Mouse (Mus musculus) ES-CJ7 (cell line): ENCODE measurements at regions not wholly inside any gene's neighbourhood (a gene's known extent, or its start where the extent isn't known, plus 50 kb on each side); places are given as distances from the start of the nearest gene placed in this dataset.

ENCODE experiments used
- DNase-seq: peaks from one replicate; pipeline ENCODE4 v3.0.0; 2011; ENCODE audit warnings: low read depth, low spot score

GRCm38 (mm10) chr10:8667244-8667643 is 148.6 kb upstream of the Ust start:
- no peak for DNase-seq

- DNase-seq, result no peak
These were observed 140.3 kb upstream of the Ust start for GRCm38 (mm10) chr10:8658934-8659294.

DNA sequence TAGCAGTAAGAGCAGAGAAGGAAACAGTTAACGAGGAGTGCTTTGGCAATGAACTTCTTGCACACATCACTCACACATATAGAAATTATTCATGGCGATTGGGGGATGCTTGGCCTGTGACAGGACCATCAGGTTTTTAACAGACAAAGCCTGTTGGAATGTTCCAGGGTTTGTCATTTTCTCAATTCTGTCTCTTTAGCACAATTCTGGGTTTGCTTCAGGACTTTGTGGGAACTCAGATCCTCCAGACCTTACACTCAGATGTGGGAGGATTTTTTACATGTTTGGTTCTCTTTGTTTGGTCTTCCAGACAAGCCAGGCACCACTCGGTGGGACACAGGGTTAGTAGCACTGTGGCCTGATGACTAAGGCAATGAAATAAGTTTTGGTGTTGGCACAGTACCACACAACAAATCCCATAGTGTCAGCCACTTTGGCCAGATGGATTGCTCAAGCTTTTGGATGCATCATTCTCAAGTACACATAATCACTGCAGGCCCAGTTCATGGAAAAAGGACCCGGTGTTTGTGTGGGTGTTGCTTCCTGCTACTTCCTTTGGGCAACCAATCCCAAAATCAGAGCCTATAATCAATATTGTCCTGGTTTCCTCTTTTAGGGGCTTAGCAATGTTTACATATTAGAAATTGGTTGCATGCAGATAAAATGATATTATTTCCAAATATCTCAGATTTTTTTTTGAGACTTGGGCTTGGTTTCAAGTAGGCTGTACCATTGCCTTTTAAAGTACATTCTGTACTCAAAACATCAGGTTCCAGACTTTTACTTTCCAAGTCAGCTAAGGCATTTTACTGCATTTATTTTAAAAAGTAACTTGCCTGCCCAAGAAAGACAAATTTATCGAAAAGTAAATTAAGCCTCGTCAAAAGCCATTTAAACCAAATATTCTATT is 139.7 kb upstream of the Ust start:
- DNase-seq, result no peak

GRCm38 (mm10) chr10:8657176-8658023 is 138.8 kb upstream of the Ust start:
- DNase-seq, result no peak

DNA sequence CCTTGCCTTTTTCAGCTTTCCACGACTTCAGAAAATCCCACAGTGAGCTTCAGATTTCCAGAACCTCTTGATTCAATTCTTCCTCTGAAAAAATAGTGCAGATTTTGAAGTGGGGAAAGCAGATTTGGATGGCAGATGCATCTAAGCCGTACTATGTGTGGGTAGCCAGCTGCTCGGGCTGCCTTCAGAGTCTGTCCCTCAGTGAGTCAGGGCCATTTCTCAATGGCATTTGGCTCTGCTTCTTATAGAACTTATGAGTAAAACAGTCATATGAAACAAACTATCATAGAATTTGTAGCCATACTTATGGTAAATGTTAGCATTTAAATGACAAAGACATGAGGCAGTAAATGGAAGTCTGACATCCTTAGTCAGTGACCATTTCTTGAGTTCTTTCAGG is 135.0 kb upstream of the Ust start:
- DNase-seq, result no peak

DNA sequence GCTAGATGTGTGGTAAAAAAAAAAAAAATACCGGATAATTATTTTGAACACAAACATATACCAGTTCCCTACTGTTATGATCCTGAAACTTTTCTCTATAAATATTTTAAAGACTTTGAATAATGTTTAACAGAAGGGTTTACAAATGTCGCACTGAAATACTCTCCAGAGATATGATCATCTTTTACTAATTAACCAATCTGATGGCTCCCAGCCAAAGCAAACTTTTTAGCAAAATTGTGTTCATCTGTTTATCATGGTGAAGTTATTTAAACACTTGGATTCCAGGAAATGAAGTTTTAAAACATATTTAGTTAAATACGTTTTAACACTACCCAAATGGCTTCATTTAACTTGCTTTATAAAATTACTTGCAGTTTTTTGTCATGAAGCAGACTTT is 123.6 kb upstream of the Ust start:
- no peak for DNase-seq

DNA sequence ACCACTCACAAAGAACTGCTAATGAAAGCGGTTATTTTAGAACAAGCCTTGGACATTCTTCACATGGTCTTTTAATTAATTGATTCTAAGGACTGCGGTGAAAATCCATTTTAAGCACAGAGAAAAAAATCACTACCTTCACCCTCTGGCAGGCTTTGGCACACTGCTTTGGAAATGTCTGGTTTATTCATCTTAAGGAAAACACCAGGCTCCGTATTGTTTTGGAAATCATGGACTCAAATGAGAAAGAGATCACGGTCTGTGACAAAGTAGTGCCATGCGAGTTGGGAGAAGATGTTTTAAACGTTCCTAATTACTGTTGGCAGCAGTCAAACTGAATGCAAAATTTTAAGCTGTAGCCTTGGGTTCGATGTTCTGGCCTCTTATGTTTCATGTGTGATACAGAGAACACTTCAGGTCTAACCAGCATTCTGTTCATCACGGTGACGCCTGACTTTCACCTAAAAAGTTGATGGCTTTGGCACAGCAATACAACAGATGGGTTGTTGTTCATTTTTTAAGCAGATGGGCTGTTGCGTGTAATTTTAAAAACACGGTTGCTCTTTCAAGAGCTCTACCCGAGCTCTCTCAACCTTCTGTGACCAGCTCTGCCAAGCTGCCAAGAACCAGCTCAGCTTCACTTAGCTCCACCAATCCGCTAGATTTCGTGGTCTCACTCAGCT is 105.7 kb upstream of the Ust start:
- no peak for DNase-seq

DNA sequence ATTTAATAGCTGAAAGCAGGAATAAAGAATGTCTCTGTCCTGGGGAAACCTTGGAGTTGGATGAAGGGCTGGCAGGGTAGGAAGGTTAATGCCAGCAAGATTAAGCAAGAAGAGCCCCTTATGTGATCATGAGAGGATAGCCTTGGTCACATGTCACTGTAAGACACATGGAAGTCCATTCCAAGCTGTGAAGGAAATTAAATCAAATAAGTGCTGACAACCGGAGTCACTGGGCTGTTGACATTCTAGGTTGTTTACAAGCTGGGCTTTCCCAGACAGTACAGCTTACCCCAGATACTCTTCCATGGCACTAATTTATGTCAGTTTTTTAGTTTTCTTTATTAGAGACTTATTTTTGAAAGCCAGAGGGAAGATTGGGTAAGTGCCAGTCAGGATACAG is 100.1 kb upstream of the Ust start:
- no peak for DNase-seq

DNA sequence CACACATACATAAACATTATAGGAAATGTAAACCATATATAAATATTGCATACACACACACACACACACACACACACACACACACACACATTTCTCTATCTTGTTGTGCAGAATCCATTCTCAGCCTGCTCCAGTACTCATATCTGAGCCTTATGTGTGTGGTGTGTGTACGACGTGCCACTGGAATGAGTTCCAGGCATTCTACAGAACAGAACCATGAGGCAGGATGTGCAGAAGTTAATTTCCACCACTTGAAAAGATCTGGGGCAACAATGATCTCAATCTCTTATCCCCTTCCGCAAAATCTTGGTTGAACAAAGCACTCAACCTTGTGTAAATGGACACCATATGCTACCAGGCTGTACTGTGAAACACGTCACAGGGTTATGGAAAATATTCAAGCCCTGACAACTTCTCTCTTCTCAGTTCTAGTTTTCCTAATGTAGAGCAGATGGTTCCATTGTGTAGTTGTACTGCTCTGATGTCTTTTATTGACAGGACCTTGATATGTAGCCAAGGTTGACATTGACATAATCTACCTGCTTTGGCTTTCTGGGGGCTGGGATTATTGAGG is 96.9 kb upstream of the Ust start:
- DNase-seq, result no peak

DNA sequence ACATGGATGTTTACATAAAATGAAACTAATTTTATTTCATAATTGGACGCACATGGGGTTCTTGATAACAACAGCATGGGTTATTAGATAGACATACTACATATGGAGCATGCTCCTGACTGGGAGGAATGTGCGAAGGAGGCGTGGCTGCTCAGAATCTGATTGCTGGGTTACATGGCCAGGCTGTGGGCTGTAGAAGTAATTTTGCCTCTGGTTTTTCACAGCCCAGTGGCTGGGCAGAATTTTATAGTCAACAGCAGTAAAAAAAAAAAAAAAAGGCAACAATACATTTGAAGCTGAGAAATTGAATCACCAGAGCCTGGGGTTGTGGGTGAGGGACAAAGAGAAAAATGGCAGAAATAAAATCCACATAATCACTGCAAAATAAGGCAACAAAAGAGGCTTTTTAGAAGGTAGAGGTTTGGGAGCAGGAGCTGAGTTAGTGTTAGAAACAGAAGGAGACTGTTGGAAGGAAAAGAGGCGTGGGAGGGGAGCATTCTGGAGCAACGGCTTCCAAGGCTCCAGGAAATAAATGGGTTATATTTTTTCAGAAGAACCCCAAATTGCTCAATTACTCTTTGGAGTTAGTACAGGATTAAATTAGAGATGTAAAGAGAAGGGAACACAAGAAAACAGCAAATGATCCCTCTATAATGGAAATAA is 71.4 kb upstream of the Ust start:
- DNase-seq, result no peak

- DNase-seq, result peak; percentile 7
These were observed 70.5 kb upstream of the Ust start for GRCm38 (mm10) chr10:8589106-8589505.

DNA sequence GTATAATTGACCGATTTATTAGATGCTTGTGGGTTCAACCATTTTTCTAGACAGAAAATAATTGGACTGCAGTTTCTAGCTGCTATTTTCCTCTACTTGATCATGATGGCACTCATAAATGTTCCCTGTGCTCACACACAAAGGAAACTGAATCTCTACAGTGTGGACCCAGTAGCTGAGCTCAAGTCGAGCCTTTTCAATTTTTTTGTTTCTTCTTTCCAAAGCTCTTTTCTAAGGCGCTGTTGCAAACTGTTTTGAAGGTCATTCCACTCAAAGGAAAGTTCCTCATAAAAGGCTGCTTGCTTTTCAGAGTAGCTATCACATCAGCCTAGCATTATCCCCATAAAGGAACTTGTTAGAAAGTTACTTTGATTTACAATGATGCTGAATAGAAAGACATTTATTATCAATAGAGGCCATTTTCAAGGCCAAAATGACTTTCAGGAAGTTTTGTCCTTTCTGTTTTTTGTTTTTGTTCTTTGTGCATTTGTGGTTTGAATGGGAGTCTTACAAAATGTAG is 65.8 kb upstream of the Ust start:
- peak; percentile 13 for DNase-seq

- no peak for DNase-seq
These were observed 65.1 kb upstream of the Ust start for GRCm38 (mm10) chr10:8583552-8584388.

DNA sequence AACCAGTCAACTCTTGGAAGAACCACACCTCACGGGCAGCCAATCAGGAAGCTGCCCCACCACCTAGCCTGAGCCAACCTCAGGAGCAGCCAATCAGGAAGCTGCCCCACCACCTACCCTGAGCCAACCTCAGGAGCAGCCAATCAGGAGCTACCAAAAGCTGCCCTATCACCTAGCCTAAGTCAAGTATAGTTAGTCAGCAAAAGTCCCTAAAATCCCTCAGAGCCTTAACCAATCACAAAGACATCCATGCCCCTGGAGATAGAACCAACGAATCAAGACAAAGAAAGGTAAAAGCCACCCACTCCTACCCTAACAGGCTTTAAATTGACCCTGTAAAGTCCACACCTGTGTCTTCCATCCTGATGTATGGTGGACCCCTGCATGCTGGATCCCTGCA is 61.7 kb upstream of the Ust start:
- peak; percentile 4 for DNase-seq

DNA sequence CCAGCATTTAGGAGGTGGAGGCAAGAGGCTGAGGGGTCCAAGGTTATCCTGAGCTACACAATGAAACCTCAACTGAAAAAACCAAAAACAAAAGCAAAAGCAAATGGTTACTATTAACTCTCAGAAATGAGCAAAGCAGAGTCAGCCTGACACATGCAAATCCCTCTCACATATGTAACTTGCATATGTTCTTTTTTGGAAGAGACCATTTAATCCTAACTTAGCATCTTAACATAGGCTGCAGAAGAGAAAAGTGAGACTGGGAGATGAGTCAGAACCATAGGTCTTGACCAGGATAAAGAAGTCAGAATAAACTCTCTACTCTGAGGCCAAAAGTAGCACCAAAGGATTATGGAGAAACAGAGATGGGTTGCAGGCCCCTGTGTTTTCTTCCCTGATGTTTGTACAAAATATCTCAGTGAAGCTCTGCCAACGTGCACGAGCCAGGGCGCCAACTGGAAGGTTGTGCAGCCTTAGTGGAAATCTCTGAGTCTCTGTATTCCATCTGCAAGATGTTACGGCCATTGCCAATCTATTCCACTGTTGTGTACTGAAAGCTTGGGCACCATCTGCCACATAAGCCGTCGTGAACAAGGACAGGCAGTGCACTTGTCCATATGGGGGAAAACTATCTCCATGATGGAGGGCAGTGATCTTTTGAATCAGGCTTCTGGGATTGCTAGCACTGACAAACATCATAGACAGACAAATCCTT is 59.2 kb upstream of the Ust start:
- DNase-seq, result no peak
